Mouse (Mus musculus) sigmoid colon, adult 10 weeks (tissue): ENCODE results near the gene Ntsr1. TPM values are rescaled to one million over a fixed set of nuclear protein-coding genes. Genes with fewer than 3 reads are reported as not detected.

Experiments
- polyA plus RNA-seq: library from polyadenylated mRNA; stranded (reverse); fragments of 350-450 nt; fragmentation: Illumina TruSeq; extraction: RNeasy Lipid Tissue Mini Kit (QIAGEN cat#74804); gene quantifications from one replicate; pipeline ENCODE4 v1.2.3, GENCODE M21; 2014; ENCODE audit warnings: low read depth, low replicate concordance

Gene Ntsr1
- polyA plus RNA-seq: 0.09 TPM

DNA sequence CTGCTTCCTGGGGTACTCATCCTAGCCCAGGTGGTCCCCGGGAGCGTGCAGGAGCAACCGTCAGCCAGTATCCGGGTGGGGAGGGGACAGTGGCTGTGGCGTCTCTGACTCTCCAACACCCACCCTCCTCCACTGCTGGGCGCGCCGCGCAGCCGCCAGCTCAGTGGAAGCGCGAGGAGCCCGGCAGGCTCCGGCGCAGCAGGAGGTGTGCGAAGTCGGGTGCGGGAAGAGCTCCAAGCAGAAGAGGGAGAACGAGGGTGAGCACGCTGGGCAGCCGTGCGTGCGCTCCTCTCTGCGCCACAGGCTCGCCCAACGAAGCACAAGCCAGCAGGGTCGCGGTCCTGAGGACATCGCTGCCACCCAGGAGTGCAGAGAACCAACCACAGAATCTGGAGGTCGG lies at the start of gene Ntsr1:
Gene Ntsr1, plus strand, starts transcription at position 236 of the 400 bp plus-strand sequence.

DNA sequence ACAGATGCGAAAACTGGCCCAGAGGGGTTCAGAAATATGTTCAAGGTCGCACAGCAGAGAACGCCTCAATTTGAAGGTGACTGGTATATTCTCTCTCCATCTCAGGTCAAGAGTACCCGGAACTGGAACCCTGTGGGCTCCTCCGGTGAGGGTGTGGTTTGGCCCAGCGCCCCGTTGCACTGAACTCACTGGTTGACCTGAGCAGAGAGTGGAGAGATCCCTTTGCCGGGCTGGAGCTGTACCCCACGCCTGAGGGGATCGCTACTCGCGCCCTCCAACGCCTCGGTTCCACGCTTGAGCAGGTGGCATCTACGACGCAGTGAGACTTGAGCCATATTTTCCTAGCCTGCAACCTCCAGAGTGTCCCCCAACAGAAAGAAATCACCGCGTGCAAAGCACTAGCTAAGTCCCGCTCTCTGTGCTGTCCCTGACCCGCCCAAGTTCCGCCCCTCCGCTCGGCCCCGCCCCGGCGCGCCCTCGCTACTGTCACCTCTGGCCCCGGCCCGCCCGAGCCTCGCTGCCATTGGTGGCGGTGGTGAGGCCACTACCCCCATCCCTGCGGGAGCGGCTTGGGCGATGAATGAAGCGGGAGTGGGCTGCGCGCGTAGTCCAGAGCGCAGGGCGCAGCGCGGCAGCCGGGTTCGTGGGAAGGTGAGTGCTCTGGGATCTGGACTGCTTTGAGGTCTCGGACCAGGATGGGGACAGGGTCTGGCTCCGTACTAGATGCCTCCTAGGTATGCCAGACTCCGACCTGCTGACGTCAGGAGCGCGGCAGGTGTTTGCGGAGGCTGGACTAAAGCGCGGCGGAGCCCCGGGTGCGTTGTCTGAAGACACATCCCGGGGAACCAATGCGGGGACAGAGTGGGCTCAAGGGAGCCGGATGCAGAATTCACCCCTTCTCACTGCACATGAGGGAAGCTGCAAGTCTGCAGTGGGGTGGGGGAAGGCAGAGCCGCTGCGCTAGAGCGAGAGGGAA lies 43.8 kb upstream of the Ntsr1 start, which contains the start of gene Slco4a1:
Gene Slco4a1, plus strand, starts transcription at position 523 of the 976 bp plus-strand sequence.

DNA sequence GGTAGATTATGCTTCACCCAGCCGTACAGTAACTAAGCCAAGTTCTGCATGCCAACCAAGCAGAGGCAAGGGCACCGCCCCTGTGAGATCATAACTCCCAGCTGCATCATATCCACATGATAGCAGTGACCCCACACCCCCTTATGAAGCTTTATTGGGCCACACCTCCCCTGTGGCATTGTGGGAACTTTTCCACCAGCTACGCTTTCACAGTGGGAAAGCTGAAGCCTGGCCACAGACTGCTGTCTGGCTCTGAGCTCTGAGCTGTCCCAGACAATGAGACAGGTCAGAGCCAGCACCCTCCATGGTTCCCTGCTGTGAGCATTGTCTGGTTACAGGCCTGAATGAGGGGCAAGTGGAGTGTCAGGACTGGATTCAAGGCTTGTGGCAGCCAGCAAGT lies 81.2 kb downstream of the Ntsr1 start, which contains the start of gene Mrgbp:
Gene Mrgbp, plus strand, starts transcription at position 303 of the 400 bp plus-strand sequence.

DNA sequence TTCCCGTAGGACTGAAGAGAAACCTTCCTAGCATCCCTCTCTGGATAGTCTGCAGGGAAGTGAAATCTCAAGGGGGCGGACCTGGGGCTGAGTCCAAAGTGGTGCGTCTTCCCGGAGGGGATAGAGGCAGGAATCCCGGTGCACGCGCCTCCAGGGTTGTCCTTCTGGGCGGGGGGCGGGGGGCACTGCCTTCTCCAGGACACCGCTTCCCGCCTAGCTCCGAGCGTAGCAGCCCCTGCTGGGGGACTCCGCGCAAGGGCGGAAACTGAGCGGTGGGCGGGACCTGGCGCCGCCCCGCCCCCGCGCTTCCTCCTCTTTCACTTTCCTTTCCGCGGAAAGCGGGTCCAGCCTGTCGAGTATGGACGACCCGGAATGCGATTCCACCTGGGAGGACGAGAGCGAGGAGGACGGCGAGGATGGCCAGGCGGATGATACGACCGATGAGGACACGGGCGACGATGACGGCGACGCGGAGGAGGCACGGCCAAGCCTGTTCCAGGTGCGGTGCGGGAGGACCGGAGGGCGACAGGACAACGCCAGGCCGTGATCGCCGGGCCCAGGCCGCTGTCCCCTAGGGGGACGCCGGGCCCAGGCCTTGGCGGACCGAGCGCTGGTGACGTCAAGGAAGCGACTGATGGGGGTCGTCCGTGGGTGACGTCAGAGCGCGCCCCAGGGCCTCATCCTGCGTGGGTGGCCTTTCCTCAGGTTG lies 89.5 kb downstream of the Ntsr1 start, which contains the start of gene Ogfr:
Gene Ogfr, plus strand, starts transcription at position 123 of the 709 bp plus-strand sequence.

Other genes starting within 250 kb of the Ntsr1 start
- 220 TPM for gene Rps21, start 242.6 kb upstream of the Ntsr1 start, polyA plus RNA-seq
- gene Cables2, start 226.5 kb upstream of the Ntsr1 start, polyA plus RNA-seq: 12.5 TPM
- gene Rbbp8nl, start 210.1 kb upstream of the Ntsr1 start, polyA plus RNA-seq: not detected
- not detected for gene Gata5, start 165.3 kb upstream of the Ntsr1 start, polyA plus RNA-seq
- 1.1 TPM for gene Slco4a1, start 43.7 kb upstream of the Ntsr1 start, polyA plus RNA-seq
- gene Mrgbp, start 81.3 kb downstream of the Ntsr1 start, polyA plus RNA-seq: 31.4 TPM
- 14.8 TPM for gene Ogfr, start 89.3 kb downstream of the Ntsr1 start, polyA plus RNA-seq
- 0.28 TPM for gene Col9a3, start 97.8 kb downstream of the Ntsr1 start, polyA plus RNA-seq
- not detected for gene Tcfl5, start 142.7 kb downstream of the Ntsr1 start, polyA plus RNA-seq
- 39.7 TPM for gene Dido1, start 210.0 kb downstream of the Ntsr1 start, polyA plus RNA-seq
- 82.7 TPM for gene Gid8, start 210.1 kb downstream of the Ntsr1 start, polyA plus RNA-seq
- gene Slc17a9, start 225.3 kb downstream of the Ntsr1 start, polyA plus RNA-seq: 7.9 TPM